Mouse (Mus musculus) WW6 (cell line): ENCODE data around the gene Fam13c.
A peak's percentile ranks its signal among the peaks of the same experiment; 100 is the strongest.

Source experiments
- DNase-seq: peaks from one replicate; pipeline ENCODE4 v3.0.0-alpha.2; 2013; ENCODE audit warnings: low read depth, low spot score

Gene Fam13c

GRCm38 (mm10) chr10:70599126-70599924 is 159.0 kb downstream of the Fam13c start:
- peak; percentile 80 for DNase-seq

DNA sequence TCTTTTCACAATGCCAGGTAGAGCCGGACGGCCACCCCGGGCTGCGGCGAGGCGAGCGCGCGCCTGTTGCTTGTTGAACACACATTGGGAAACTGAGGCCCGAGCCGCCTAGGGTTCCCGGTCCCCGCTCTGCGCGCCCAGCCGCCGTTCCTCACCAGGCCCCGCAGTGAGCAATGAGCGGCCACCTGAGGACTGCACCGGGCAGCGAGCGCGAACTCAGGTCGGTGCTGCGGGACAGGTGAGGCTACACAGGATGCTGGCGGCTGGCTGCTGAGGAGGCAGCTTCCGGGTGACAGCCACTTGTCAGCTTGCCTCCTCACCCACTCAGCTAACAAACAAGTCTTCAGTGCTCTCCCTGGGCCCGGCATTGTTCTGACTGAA is 159.6 kb downstream of the Fam13c start:
- no peak for DNase-seq
